ENCODE assay signal across 17 mouse cellular contexts in genomic region chr16:18129413-18129812, GRCm38 (mm10). TPM values are rescaled to one million over a fixed set of nuclear protein-coding genes. Genes with fewer than 3 reads are reported as not detected.
DNase-seq lines count a peak whose midpoint lies in the region; ATAC-seq and TF ChIP-seq lines count a peak whose summit lies in the region.
"Had no signal": no experiment of that assay in that cellular context is flagged by ENCODE, and none has a peak within 500 bp of the region (broad histone marks: within the 10 kb centered on the region; RNA-seq: fewer than 3 reads in every experiment).

No protein-coding gene starts in this region.

- ATAC-seq in forebrain, postnatal 0 days = no peak
- no peak for ATAC-seq in midbrain, embryonic 15.5 days (replicated peaks)

- H3K4me3 ChIP-seq in layer of hippocampus, adult 2 months = peak overlapping the region; percentile 76
- H3K4me3 ChIP-seq in forebrain, postnatal 0 days (ENCODE audit: low read depth, low read length) = peak overlapping the region; percentile 65
- peak overlapping the region; percentile 84 for H3K4me3 ChIP-seq in midbrain, embryonic 15.5 days
- H3K4me3 ChIP-seq: limb, embryonic 10.5 days had no signal

- peak overlapping the region; percentile 76 for H3K4me2 ChIP-seq in forebrain, postnatal 0 days (ENCODE audit: low read depth)
- peak overlapping the region; percentile 77 for H3K4me2 ChIP-seq in midbrain, embryonic 15.5 days
- H3K4me2 ChIP-seq: liver, embryonic 11.5 days had no signal

- peak; percentile 59 for DNase-seq in cerebellum, adult 11-12 months
- DNase-seq in cerebellum, postnatal 14 days = no peak
- DNase-seq in layer of hippocampus, adult 2 months (ENCODE audit: low spot score in 2 of 2) = no peak
- no peak for DNase-seq in layer of hippocampus, postnatal 14 days (ENCODE audit: low spot score in 2 of 2)
- no peak for DNase-seq in forebrain, postnatal 0 days
- no peak for DNase-seq in adrenal gland, postnatal 25 days
- DNase-seq in thymus, postnatal 25 days = no peak
- DNase-seq: gastrocnemius, postnatal 36 days; heart, postnatal 10 days; layer of hippocampus, postnatal 36 days; lung, adult 2 months; lung, postnatal 36 days; thymus, adult 18-20 months had no signal

- TF ChIP-seq CTCF in layer of hippocampus, adult 2 months (conservative IDR thresholded peaks at IDR 0.05) = no peak
- TF ChIP-seq CTCF in forebrain, postnatal 0 days (IDR thresholded peaks at IDR 0.05; ENCODE audit: low read depth) = no peak

- H3K27me3 ChIP-seq in forebrain, postnatal 0 days (ENCODE audit: insufficient read depth, low read length) = no peaks in the 10 kb centered on the region
- H3K27me3 ChIP-seq in midbrain, embryonic 15.5 days (replicated peaks) = peaks cover 7% of the 10 kb centered on the region; the same call in 1 of the 2 replicates

- 65% methylated on average over 5 of the region's 5 CpGs for WGBS in forebrain, postnatal 0 days
- 60% methylated on average over 5 of the region's 5 CpGs for WGBS in midbrain, embryonic 15.5 days

- H3K9me3 ChIP-seq in forebrain, postnatal 0 days (ENCODE audit: low read length) = no peaks in the 10 kb centered on the region
- no peaks in the 10 kb centered on the region for H3K9me3 ChIP-seq in midbrain, embryonic 15.5 days
- H3K9me3 ChIP-seq: limb, embryonic 10.5 days had no signal

- peaks cover 25% of the 10 kb centered on the region; the same call in 1 of the 2 replicates for H3K4me1 ChIP-seq in forebrain, postnatal 0 days (ENCODE audit: insufficient read depth)
- peaks cover 42% of the 10 kb centered on the region for H3K4me1 ChIP-seq in midbrain, embryonic 15.5 days

- H3K9ac ChIP-seq in forebrain, postnatal 0 days = peak overlapping the region; percentile 89; the same call in 1 of the 2 replicates
- peak overlapping the region; percentile 24; the same call in 1 of the 2 replicates for H3K9ac ChIP-seq in midbrain, embryonic 15.5 days

- 0 out of 2 replicates have a peak, but pooled peaks cover 3% of the 10 kb centered on the region for H3K36me3 ChIP-seq in forebrain, postnatal 0 days (ENCODE audit: insufficient read depth)
- H3K36me3 ChIP-seq in midbrain, embryonic 15.5 days (replicated peaks) = no peaks in the 10 kb centered on the region
- H3K36me3 ChIP-seq: limb, embryonic 10.5 days had no signal

- peak overlapping the region; percentile 95 for H3K27ac ChIP-seq in layer of hippocampus, adult 2 months
- H3K27ac ChIP-seq in forebrain, postnatal 0 days (ENCODE audit: low read depth, low read length) = no peak overlapping the region
- no peak overlapping the region for H3K27ac ChIP-seq in midbrain, embryonic 15.5 days
- H3K27ac ChIP-seq: limb, embryonic 10.5 days had no signal

RNA-seq across cellular contexts. Expression of gene Rtn4r, which starts 2.0 kb away (rescaled TPM):
- total RNA-seq in layer of hippocampus, adult 2 months (2021) = 100 to 1,000 TPM; 106 to 111 TPM
- total RNA-seq in layer of hippocampus, postnatal 14 days (2021) = 10 to 100 TPM; 77.1 to 85.6 TPM
- total RNA-seq in forebrain, postnatal 0 days (2014; rRNA removed) = 28.0 and 36.7 TPM in 2 replicates
- 30.0 and 33.5 TPM in 2 replicates for polyA plus RNA-seq in forebrain, postnatal 0 days (2015; fragmentation: Nextera tagmentation; extraction: Ambion mirVana)
- 25.0 and 27.2 TPM in 2 replicates for polyA plus RNA-seq in midbrain, embryonic 15.5 days (2015; fragmentation: Nextera tagmentation; extraction: Ambion mirVana)
- not detected in 2 replicates for total RNA-seq in adrenal gland, postnatal 25 days (2021)
- total RNA-seq: MEL had no signal

RNA-seq across cellular contexts. Expression of gene Prodh, which starts 39.4 kb away (rescaled TPM):
- 10 to 100 TPM; 45.1 to 48.2 TPM for total RNA-seq in layer of hippocampus, adult 2 months (2021)
- total RNA-seq in layer of hippocampus, postnatal 14 days (2021) = 10 to 100 TPM; 31.0 to 43.6 TPM
- total RNA-seq in forebrain, postnatal 0 days (2014; rRNA removed) = 4.4 and 8.4 TPM in 2 replicates
- polyA plus RNA-seq in forebrain, postnatal 0 days (2015; fragmentation: Nextera tagmentation; extraction: Ambion mirVana) = 4.0 and 4.9 TPM in 2 replicates
- 3.7 and 5.0 TPM in 2 replicates for polyA plus RNA-seq in midbrain, embryonic 15.5 days (2015; fragmentation: Nextera tagmentation; extraction: Ambion mirVana)
- 41.8 and 67.7 TPM in 2 replicates for total RNA-seq in adrenal gland, postnatal 25 days (2021)

Comparison
In these comparisons a context has a peak if more than half of its experiments do, and no peak if none do; other contexts are left out.
1. RNA of gene Rtn4r, which starts 2.0 kb away (total RNA-seq): 106 to 111 TPM in layer of hippocampus, adult 2 months, 77.1 to 85.6 TPM in layer of hippocampus, postnatal 14 days and 28.0 to 36.7 TPM in forebrain, postnatal 0 days; not detected in adrenal gland, postnatal 25 days; every median in the first group is over 10 times any median in the second.
2. Peak in every context shown above with its lines, with median percentiles within 50 percentile points of each other: H3K4me3 ChIP-seq.